Mouse (Mus musculus): ENCODE results near the gene Gpam. TPM values are rescaled to one million over a fixed set of nuclear protein-coding genes. Genes with fewer than 3 reads are reported as not detected.

Gene Gpam
- polyA plus RNA-seq, 1 experiment: 20.0 TPM

GRCm38 (mm10) chr19:55018872-55019271, 108.2 kb downstream of the Gpam start:
- no peak for DNase-seq

More at GRCm38 (mm10) chr19:55018872-55019271, 108.2 kb downstream of the Gpam start:
- Histone ChIP-seq H3K4me1 (replicated peaks; ENCODE audit: control insufficient read depth, insufficient read depth, low read length) (no peaks in the 10 kb centered on the region), H3K27me3 (ENCODE audit: control insufficient read depth, insufficient read depth, low read length) (no peaks in the 10 kb centered on the region), H3K36me3 (ENCODE audit: control insufficient read depth, insufficient read depth, low read length) (no peaks in the 10 kb centered on the region), H3K4me3 (ENCODE audit: control insufficient read depth, insufficient read depth, low read length) (no peak overlapping the region), H3K27ac (ENCODE audit: control insufficient read depth, insufficient read depth, low read length) (no peak overlapping the region)
- WGBS: 63% methylated on average over 1 of the region's 1 CpGs
- TF ChIP-seq CTCF (IDR thresholded peaks at IDR 0.05; ENCODE audit: borderline replicate concordance, control insufficient read depth, extremely low read depth, insufficient read depth, low read length, poor library complexity) (no peak), POLR2A (IDR thresholded peaks at IDR 0.05; ENCODE audit: control insufficient read depth, extremely low read depth, insufficient read depth, low read length, poor library complexity) (no peak)

Other genes starting within 250 kb of the Gpam start
- gene Tectb, start 53.5 kb upstream of the Gpam start, polyA plus RNA-seq (2012; rRNA removed): 0.12 and 0.15 TPM in 2 replicates
- 0.13 and 0.15 TPM in 2 replicates for gene Gucy2g, start 114.0 kb upstream of the Gpam start, polyA plus RNA-seq (2012; rRNA removed)
- gene Acsl5, start 124.7 kb upstream of the Gpam start, polyA plus RNA-seq (2012; rRNA removed): 20.9 and 21.1 TPM in 2 replicates
- 11.4 and 14.2 TPM in 2 replicates for gene Zdhhc6, start 188.8 kb upstream of the Gpam start, polyA plus RNA-seq (2012; rRNA removed)
- 13.9 and 15.4 TPM in 2 replicates for gene Vti1a, start 189.1 kb upstream of the Gpam start, polyA plus RNA-seq (2012; rRNA removed)

All from thymus, adult 2 months (tissue).